Mouse (Mus musculus): ENCODE results near the gene Rhbdd1. TPM values are rescaled to one million over a fixed set of nuclear protein-coding genes. Genes with fewer than 3 reads are reported as not detected.

Gene Rhbdd1
- polyA plus RNA-seq (2014; fragmentation: Nextera tagmentation; extraction: Ambion mirVana), result 7.1 and 7.3 TPM in 2 replicates

DNA sequence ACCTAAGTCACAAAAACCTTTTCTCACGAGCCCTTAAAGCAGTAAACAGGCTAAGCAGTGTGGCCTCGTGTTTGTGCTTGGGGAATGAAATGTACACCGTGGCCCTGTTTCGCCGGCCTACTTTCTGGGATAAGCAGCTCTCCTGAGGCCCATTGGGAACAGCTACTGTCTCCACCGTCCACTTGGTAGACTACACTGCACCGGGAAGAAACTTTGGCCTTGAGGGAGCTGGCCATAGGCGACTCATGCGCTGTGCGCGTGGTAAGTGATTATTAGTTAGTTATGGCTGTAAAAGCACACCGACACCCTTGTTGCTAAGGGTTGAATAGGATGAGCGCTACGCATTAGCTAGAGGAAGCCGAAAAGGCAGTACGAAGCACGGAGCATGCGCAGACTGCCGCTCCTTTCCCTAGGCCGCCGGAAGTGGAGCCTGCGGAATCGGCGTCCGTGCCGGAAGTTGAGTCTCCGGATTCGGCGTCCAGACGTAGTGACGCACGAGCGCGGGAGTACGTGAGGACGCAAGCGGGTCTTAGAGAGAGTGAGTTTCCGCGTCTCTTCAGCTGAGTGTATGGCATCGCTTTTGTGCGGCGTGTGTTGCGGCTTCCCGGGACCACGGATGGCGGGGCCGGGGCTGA lies at the start of gene Rhbdd1:
Rhbdd1 (plus strand) TSS at position 342 of the 635 bp plus-strand sequence.
- DNase-seq (ENCODE audit: low spot score) (peak; percentile 99), ATAC-seq (ENCODE audit: low FRiP score) (peak; percentile 96)
- Histone ChIP-seq H3K9me3 (ENCODE audit: control insufficient read depth, low read length) (no peaks in the 10 kb centered on the region), H3K9ac (ENCODE audit: low read depth, low read length) (peak within 1 kb of the TSS; percentile 95), H3K36me3 (ENCODE audit: control insufficient read depth, insufficient read depth, low read length) (no peaks in the 10 kb centered on the region), H3K27me3 (ENCODE audit: control insufficient read depth, insufficient read depth, low read length) (no peaks in the 10 kb centered on the region), H3K4me2 (replicated peaks; ENCODE audit: low read depth, low read length) (peak within 1 kb of the TSS; percentile 66), H3K27ac (ENCODE audit: low read depth, low read length) (peak within 1 kb of the TSS; percentile 96), H3K4me3 (ENCODE audit: low read depth, low read length) (peak within 1 kb of the TSS; percentile 85), H3K4me1 (replicated peaks; ENCODE audit: control insufficient read depth, insufficient read depth, low read length) (no peaks in the 10 kb centered on the region; the same call in 1 of the 2 replicates)
- 5% methylated on average over 42 of the region's 47 CpGs for WGBS

DNA sequence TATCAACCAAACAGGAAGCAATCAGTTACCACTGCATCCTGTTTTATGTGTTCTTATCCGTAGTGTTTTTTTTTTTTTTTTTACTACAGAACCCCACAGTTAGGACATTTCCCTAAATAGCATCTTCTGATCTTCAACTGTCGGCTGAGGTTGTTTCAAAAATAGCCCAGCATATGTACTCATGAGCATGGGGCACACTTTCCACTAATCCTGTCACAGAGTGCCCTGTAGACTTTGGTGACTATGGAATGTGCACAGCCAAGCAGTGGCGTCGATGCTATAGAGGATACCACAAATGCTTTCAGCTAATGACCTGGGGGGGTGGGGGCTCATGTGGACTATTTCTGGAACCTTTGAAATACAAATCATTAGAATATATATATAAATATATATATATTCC lies 48.7 kb upstream of the Rhbdd1 start:
- Histone ChIP-seq H3K36me3 (ENCODE audit: control insufficient read depth, insufficient read depth, low read length) (no peaks in the 10 kb centered on the region), H3K9ac (ENCODE audit: low read depth, low read length) (no peak overlapping the region), H3K4me2 (replicated peaks; ENCODE audit: low read depth, low read length) (no peak overlapping the region), H3K4me3 (ENCODE audit: low read depth, low read length) (no peak overlapping the region), H3K27me3 (ENCODE audit: control insufficient read depth, insufficient read depth, low read length) (no peaks in the 10 kb centered on the region), H3K4me1 (replicated peaks; ENCODE audit: control insufficient read depth, insufficient read depth, low read length) (no peaks in the 10 kb centered on the region), H3K27ac (ENCODE audit: low read depth, low read length) (no peak overlapping the region), H3K9me3 (ENCODE audit: control insufficient read depth, low read length) (no peaks in the 10 kb centered on the region)
- 87% methylated on average over 4 of the region's 4 CpGs for WGBS
- ATAC-seq (ENCODE audit: low FRiP score), result no peak
- no peak for DNase-seq (ENCODE audit: low spot score)

DNA sequence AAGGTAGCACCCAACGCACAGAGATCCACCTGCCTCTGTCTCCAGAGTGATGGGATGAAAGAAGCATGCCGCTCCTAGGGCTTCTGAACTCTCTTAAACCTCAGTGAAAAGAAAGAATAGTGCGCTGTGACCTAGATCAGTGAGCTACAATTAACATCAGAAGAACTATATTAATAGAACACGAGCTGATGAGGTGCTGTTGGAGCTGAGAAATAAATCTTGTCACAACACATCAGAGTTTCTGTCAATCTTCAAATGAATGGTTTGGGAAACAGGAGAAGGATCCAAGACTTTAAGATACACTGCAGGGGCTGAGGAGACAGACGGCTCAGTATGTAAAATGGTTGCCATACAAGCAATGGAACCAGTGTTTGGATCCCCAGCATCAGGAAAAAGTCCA lies 44.0 kb upstream of the Rhbdd1 start:
- Histone ChIP-seq H3K9me3 (ENCODE audit: control insufficient read depth, low read length) (no peaks in the 10 kb centered on the region), H3K27me3 (ENCODE audit: control insufficient read depth, insufficient read depth, low read length) (no peaks in the 10 kb centered on the region), H3K36me3 (ENCODE audit: control insufficient read depth, insufficient read depth, low read length) (0 out of 2 replicates have a peak, but pooled peaks cover 3% of the 10 kb centered on the region), H3K9ac (ENCODE audit: low read depth, low read length) (no peak overlapping the region), H3K4me2 (replicated peaks; ENCODE audit: low read depth, low read length) (no peak overlapping the region), H3K27ac (ENCODE audit: low read depth, low read length) (no peak overlapping the region), H3K4me3 (ENCODE audit: low read depth, low read length) (no peak overlapping the region), H3K4me1 (replicated peaks; ENCODE audit: control insufficient read depth, insufficient read depth, low read length) (no peaks in the 10 kb centered on the region)
- ATAC-seq (ENCODE audit: low FRiP score), result no peak
- 89% methylated on average over 5 of the region's 5 CpGs for WGBS
- no peak for DNase-seq (ENCODE audit: low spot score)

DNA sequence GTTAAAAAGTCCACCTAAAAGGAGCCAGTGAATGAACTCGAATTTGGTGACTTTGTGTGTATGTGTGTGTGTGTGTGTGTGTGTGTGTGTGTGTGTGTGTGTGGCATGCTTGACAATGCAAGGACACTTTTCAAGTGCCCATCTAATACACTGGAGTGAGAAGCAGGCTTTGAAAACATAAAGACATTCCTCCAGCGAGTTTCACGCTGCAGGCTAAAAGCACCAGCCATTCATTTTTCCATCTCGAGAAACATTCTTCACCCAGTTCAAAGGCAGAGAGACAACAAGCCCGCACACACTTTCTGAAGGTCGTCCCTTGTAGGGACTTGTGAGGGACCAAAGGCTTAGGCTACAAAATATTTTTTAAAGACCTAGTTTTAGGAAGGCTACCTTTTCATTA lies 42.7 kb upstream of the Rhbdd1 start:
- Histone ChIP-seq H3K4me1 (replicated peaks; ENCODE audit: control insufficient read depth, insufficient read depth, low read length) (no peaks in the 10 kb centered on the region), H3K4me2 (replicated peaks; ENCODE audit: low read depth, low read length) (no peak overlapping the region), H3K4me3 (ENCODE audit: low read depth, low read length) (no peak overlapping the region), H3K27me3 (ENCODE audit: control insufficient read depth, insufficient read depth, low read length) (no peaks in the 10 kb centered on the region), H3K9me3 (ENCODE audit: control insufficient read depth, low read length) (no peaks in the 10 kb centered on the region), H3K36me3 (ENCODE audit: control insufficient read depth, insufficient read depth, low read length) (0 out of 2 replicates have a peak, but pooled peaks cover 3% of the 10 kb centered on the region), H3K27ac (ENCODE audit: low read depth, low read length) (no peak overlapping the region), H3K9ac (ENCODE audit: low read depth, low read length) (no peak overlapping the region)
- WGBS, result 39% methylated on average over 6 of the region's 6 CpGs
- ATAC-seq (ENCODE audit: low FRiP score) (no peak), DNase-seq (ENCODE audit: low spot score) (no peak)

DNA sequence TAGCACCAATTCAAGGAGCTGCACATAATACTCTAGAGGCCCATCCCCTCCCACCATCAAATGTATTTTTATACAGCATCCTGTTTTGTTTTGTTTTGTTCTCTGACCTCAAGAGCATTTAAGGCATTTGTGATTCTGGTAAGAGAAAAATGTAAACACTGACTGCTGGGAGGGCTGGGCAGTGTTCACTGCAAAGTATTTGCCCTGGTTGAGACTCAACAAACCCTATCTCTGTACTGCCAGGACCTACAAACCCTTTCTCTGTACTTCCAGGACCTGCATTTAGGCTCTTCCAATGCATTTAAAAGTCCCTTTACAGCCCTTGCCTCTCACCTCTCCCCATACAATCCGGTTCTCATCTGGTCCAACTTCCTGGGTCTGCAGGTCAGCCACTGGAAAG lies 41.9 kb upstream of the Rhbdd1 start:
- H3K27me3 ChIP-seq (ENCODE audit: control insufficient read depth, insufficient read depth, low read length), result no peaks in the 10 kb centered on the region
- no peak overlapping the region for H3K27ac ChIP-seq (ENCODE audit: low read depth, low read length)
- H3K36me3 ChIP-seq (ENCODE audit: control insufficient read depth, insufficient read depth, low read length), result 0 out of 2 replicates have a peak, but pooled peaks cover 3% of the 10 kb centered on the region
- no peaks in the 10 kb centered on the region for H3K9me3 ChIP-seq (ENCODE audit: control insufficient read depth, low read length)
- no peak overlapping the region for H3K4me3 ChIP-seq (ENCODE audit: low read depth, low read length)
- ATAC-seq (ENCODE audit: low FRiP score) (no peak), DNase-seq (ENCODE audit: low spot score) (no peak)
- H3K4me2 ChIP-seq (replicated peaks; ENCODE audit: low read depth, low read length), result no peak overlapping the region
- WGBS, result 47% methylated on average over 1 of the region's 1 CpGs
- no peak overlapping the region for H3K9ac ChIP-seq (ENCODE audit: low read depth, low read length)
- H3K4me1 ChIP-seq (replicated peaks; ENCODE audit: control insufficient read depth, insufficient read depth, low read length), result no peaks in the 10 kb centered on the region

DNA sequence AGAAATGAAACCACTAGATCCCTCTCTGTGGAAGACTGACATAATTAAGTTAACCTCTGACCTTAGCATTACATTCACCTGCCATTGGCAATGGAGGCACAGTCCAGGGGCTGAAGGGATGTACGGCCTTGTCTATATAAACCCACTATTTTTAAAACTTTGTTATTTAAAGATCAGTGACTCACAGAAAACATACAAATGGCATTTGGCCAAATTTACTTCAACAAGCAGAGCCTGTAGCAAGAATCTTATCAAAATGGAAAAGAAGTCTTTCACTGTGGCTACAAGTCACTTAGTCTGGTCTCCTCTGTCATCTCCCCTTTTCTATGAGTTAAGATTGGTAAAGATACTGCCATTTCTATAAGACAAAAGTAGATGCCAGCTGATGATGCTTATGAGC lies 36.5 kb upstream of the Rhbdd1 start:
- no peaks in the 10 kb centered on the region for H3K27me3 ChIP-seq (ENCODE audit: control insufficient read depth, insufficient read depth, low read length)
- H3K9me3 ChIP-seq (ENCODE audit: control insufficient read depth, low read length), result no peaks in the 10 kb centered on the region
- no peak overlapping the region for H3K4me2 ChIP-seq (replicated peaks; ENCODE audit: low read depth, low read length)
- DNase-seq (ENCODE audit: low spot score) (no peak), ATAC-seq (ENCODE audit: low FRiP score) (no peak)
- no peak overlapping the region for H3K4me3 ChIP-seq (ENCODE audit: low read depth, low read length)
- H3K4me1 ChIP-seq (replicated peaks; ENCODE audit: control insufficient read depth, insufficient read depth, low read length), result no peaks in the 10 kb centered on the region; the same call in 1 of the 2 replicates
- H3K27ac ChIP-seq (ENCODE audit: low read depth, low read length), result no peak overlapping the region
- H3K9ac ChIP-seq (ENCODE audit: low read depth, low read length), result no peak overlapping the region
- 0 out of 2 replicates have a peak, but pooled peaks cover 3% of the 10 kb centered on the region for H3K36me3 ChIP-seq (ENCODE audit: control insufficient read depth, insufficient read depth, low read length)
- 79% methylated on average over 1 of the region's 1 CpGs for WGBS

DNA sequence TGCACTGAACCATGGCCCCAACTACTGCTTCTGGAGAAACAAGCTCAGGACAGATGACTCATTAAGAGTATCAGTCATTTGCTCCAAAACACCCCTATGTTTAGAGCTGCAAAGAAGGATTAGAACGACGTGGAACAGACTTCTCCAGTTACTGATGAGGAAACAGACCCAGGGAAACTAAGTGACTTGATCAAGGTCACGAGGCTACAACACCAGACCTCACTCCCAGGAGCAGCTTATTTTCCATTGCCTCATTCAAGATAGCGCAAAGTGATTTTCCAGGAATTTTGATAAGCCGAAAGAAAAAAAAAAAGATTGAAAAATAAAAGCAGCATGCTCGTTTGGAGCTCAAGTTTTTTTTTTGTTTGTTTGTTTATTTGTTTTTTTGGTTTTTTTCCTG lies 34.4 kb upstream of the Rhbdd1 start:
- no peak overlapping the region for H3K9ac ChIP-seq (ENCODE audit: low read depth, low read length)
- 0 out of 2 replicates have a peak, but pooled peaks cover under 1% of the 10 kb centered on the region for H3K36me3 ChIP-seq (ENCODE audit: control insufficient read depth, insufficient read depth, low read length)
- no peak overlapping the region for H3K4me2 ChIP-seq (replicated peaks; ENCODE audit: low read depth, low read length)
- H3K27ac ChIP-seq (ENCODE audit: low read depth, low read length), result no peak overlapping the region
- no peaks in the 10 kb centered on the region; the same call in 1 of the 2 replicates for H3K4me1 ChIP-seq (replicated peaks; ENCODE audit: control insufficient read depth, insufficient read depth, low read length)
- no peaks in the 10 kb centered on the region for H3K9me3 ChIP-seq (ENCODE audit: control insufficient read depth, low read length)
- WGBS, result 82% methylated on average over 6 of the region's 6 CpGs
- H3K27me3 ChIP-seq (ENCODE audit: control insufficient read depth, insufficient read depth, low read length), result no peaks in the 10 kb centered on the region
- ATAC-seq (ENCODE audit: low FRiP score) (no peak), DNase-seq (ENCODE audit: low spot score) (no peak)
- no peak overlapping the region for H3K4me3 ChIP-seq (ENCODE audit: low read depth, low read length)

DNA sequence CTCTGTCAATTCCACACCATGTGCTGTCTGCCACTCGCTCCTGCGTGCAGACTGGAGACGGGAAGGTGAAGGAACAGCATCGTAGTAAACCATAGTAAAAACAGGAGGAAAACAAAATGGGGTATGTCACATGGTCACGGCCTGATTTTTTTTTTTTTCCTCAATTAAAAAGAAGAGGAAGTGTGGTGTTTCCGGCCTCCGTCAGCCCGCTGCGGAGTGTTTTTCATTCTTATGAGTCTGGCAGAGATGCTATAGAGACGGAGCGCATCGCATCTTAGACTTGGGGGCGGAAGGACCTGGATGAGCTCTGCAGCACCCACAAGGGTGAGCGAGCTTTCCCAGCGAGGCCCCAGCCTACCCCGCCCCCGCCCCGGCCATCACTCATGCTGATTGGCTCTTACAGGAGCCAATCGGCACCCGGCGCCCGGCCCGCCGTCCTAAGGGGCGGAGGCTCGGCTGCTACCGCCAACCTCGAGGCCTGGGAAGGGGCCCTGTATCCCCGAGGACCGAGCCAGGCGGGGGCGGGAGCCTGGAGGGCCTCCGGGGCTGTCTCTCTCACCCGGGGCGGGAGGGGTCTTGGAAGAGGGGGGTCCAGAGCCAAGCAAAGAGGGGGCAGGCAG lies 33.1 kb upstream of the Rhbdd1 start:
- Histone ChIP-seq H3K27me3 (ENCODE audit: control insufficient read depth, insufficient read depth, low read length) (no peaks in the 10 kb centered on the region), H3K4me2 (replicated peaks; ENCODE audit: low read depth, low read length) (peak overlapping the region; percentile 50), H3K9ac (ENCODE audit: low read depth, low read length) (peak overlapping the region; percentile 60), H3K36me3 (ENCODE audit: control insufficient read depth, insufficient read depth, low read length) (peaks cover 6% of the 10 kb centered on the region; the same call in 1 of the 2 replicates), H3K4me1 (replicated peaks; ENCODE audit: control insufficient read depth, insufficient read depth, low read length) (peaks cover 3% of the 10 kb centered on the region; the same call in 1 of the 2 replicates), H3K9me3 (ENCODE audit: control insufficient read depth, low read length) (no peaks in the 10 kb centered on the region), H3K4me3 (ENCODE audit: low read depth, low read length) (peak overlapping the region; percentile 44), H3K27ac (ENCODE audit: low read depth, low read length) (peak overlapping the region; percentile 94)
- ATAC-seq (ENCODE audit: low FRiP score) (peak; percentile 97), DNase-seq (ENCODE audit: low spot score) (peak; percentile 92)
- 2% methylated on average over 30 of the region's 35 CpGs for WGBS

Data from hindbrain, embryonic 11.5 days (tissue).